8 mouse cellular contexts compared by ENCODE assay signal in the genomic region with DNA sequence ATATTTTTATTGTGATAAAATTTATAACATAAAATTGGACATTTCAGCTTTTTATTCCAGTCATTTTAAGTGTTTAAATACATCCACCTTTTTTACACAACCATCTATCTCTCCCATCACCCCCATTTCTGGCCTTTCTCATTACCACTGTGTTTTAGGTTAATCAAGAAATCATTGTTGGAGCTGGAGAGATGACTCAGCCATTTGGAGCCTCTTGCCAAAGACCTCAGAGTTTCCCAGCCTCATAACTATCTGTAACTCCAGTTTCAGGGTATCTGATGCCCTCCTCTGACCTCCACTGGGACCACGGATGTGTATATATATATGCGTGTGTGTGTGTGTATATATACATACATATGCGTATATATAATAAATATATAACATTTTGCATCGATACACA. TPM values are rescaled to one million over a fixed set of nuclear protein-coding genes. Genes with fewer than 3 reads are reported as not detected.
A peak's percentile ranks its signal among the peaks of the same experiment; 100 is the strongest.
DNase-seq lines count a peak whose midpoint lies in the region; ATAC-seq and TF ChIP-seq lines count a peak whose summit lies in the region.

No protein-coding gene starts in this region.

- H3K27ac ChIP-seq in lung, postnatal 0 days (ENCODE audit: low read length), result no peak overlapping the region
- no peak overlapping the region for H3K27ac ChIP-seq in cerebellum, adult 2 months (ENCODE audit: insufficient read depth, low read length)
- H3K27ac ChIP-seq in heart, embryonic 15.5 days, result peak overlapping the region; percentile 81; the same call in 1 of the 2 replicates
- peak overlapping the region; percentile 98 for H3K27ac ChIP-seq in liver, embryonic 16.5 days (ENCODE audit: low read length)

- no peak overlapping the region for H3K9ac ChIP-seq in lung, postnatal 0 days (replicated peaks; ENCODE audit: low read depth)
- H3K9ac ChIP-seq in heart, embryonic 15.5 days, result no peak overlapping the region
- H3K9ac ChIP-seq in liver, embryonic 16.5 days (ENCODE audit: low read depth, low read length), result peak overlapping the region; percentile 40

- no peak for TF ChIP-seq CTCF in lung, postnatal 0 days (IDR thresholded peaks at IDR 0.05)
- TF ChIP-seq CTCF in cerebellum, adult 2 months (IDR thresholded peaks at IDR 0.05; ENCODE audit: borderline replicate concordance, insufficient read depth, low read depth, low read length), result no peak

- WGBS in lung, postnatal 0 days, result 24% methylated on average over 4 of the region's 4 CpGs
- 36% methylated on average over 4 of the region's 4 CpGs for WGBS in cerebellum, adult 2 months
- WGBS in heart, embryonic 15.5 days, result 38% methylated on average over 4 of the region's 4 CpGs
- 19% methylated on average over 4 of the region's 4 CpGs for WGBS in liver, embryonic 16.5 days (ENCODE audit: insufficient replicate concordance)

- peaks cover 10% of the 10 kb centered on the region; the same call in 1 of the 2 replicates for H3K4me1 ChIP-seq in lung, postnatal 0 days (ENCODE audit: insufficient read depth, low read depth, low read length)
- 0 out of 2 replicates have a peak, but pooled peaks cover 2% of the 10 kb centered on the region for H3K4me1 ChIP-seq in cerebellum, adult 2 months (ENCODE audit: control insufficient read depth, insufficient read depth, low read length)
- peaks cover 27% of the 10 kb centered on the region for H3K4me1 ChIP-seq in heart, embryonic 15.5 days (replicated peaks)
- peaks cover 39% of the 10 kb centered on the region for H3K4me1 ChIP-seq in liver, embryonic 16.5 days (ENCODE audit: control insufficient read depth, low read depth, low read length)

- peak overlapping the region; percentile 57 for H3K4me2 ChIP-seq in lung, postnatal 0 days (replicated peaks; ENCODE audit: low read depth, low read length)
- H3K4me2 ChIP-seq in heart, embryonic 15.5 days, result peak overlapping the region; percentile 57
- peak overlapping the region; percentile 77 for H3K4me2 ChIP-seq in liver, embryonic 16.5 days (ENCODE audit: low read depth, low read length)

- TF ChIP-seq POLR2A in cerebellum, adult 2 months (IDR thresholded peaks at IDR 0.05; ENCODE audit: borderline replicate concordance, insufficient read depth, low read length), result no peak

- no peaks in the 10 kb centered on the region for H3K27me3 ChIP-seq in lung, postnatal 0 days (replicated peaks; ENCODE audit: insufficient read depth, low read length)
- no peaks in the 10 kb centered on the region for H3K27me3 ChIP-seq in cerebellum, adult 2 months (ENCODE audit: control insufficient read depth, insufficient read depth, low read length)
- no peaks in the 10 kb centered on the region for H3K27me3 ChIP-seq in heart, embryonic 15.5 days
- H3K27me3 ChIP-seq in liver, embryonic 16.5 days (ENCODE audit: control insufficient read depth, insufficient read depth, low read depth, low read length), result no peaks in the 10 kb centered on the region

- peak; percentile 44 for DNase-seq in lung, postnatal 0 days (ENCODE audit: low spot score)
- DNase-seq in lung, adult 18-20 months, result no peak
- peak; percentile 20 to 33 for DNase-seq in cerebellum, adult 2 months
- DNase-seq in left cerebral cortex, postnatal 14 days (ENCODE audit: low spot score in 2 of 2), result no peak
- no peak for DNase-seq in urinary bladder, postnatal 4 days (ENCODE audit: low spot score in 2 of 2)

- no peak for ATAC-seq in lung, postnatal 0 days
- ATAC-seq in heart, embryonic 15.5 days (replicated peaks; ENCODE audit: insufficient number of reproducible peaks, insufficient read depth, low FRiP score, low read depth), result no peak
- ATAC-seq in liver, embryonic 16.5 days (ENCODE audit: low read depth), result no peak
- ATAC-seq in inflammation-experienced regulatory T-cells, adult 6 months, result no peak

- intact Hi-C loops in left cerebral cortex, postnatal 14 days (cut with DNase I), result no loop called here

- no peak for TF ChIP-seq EP300 in lung, postnatal 0 days (IDR thresholded peaks at IDR 0.05)

- no peaks in the 10 kb centered on the region for H3K9me3 ChIP-seq in lung, postnatal 0 days (ENCODE audit: low read length)
- no peaks in the 10 kb centered on the region for H3K9me3 ChIP-seq in heart, embryonic 15.5 days (replicated peaks)
- no peaks in the 10 kb centered on the region for H3K9me3 ChIP-seq in liver, embryonic 16.5 days (replicated peaks; ENCODE audit: control insufficient read depth, low read length)

- H3K4me3 ChIP-seq in lung, postnatal 0 days (ENCODE audit: low read depth, low read length), result no peak overlapping the region
- H3K4me3 ChIP-seq in cerebellum, adult 2 months (replicated peaks; ENCODE audit: insufficient read depth, low read depth, low read length), result peak overlapping the region; percentile 96
- H3K4me3 ChIP-seq in heart, embryonic 15.5 days, result peak overlapping the region; percentile 80
- H3K4me3 ChIP-seq in liver, embryonic 16.5 days (ENCODE audit: low read depth, low read length), result peak overlapping the region; percentile 89

- H3K36me3 ChIP-seq in lung, postnatal 0 days (ENCODE audit: insufficient read depth, low read length), result no peaks in the 10 kb centered on the region
- H3K36me3 ChIP-seq in heart, embryonic 15.5 days, result no peaks in the 10 kb centered on the region
- H3K36me3 ChIP-seq in liver, embryonic 16.5 days (ENCODE audit: control insufficient read depth, insufficient read depth), result no peaks in the 10 kb centered on the region; the same call in 1 of the 2 replicates

RNA-seq across cellular contexts. Expression of a gene that starts 0.8 kb away (rescaled TPM):
- 6.1 and 6.9 TPM in 2 replicates for polyA plus RNA-seq in lung, postnatal 0 days (2015; fragmentation: Nextera tagmentation; extraction: Ambion mirVana)
- 1.3 and 1.4 TPM in 2 replicates for polyA plus RNA-seq in cerebellum, adult 2 months (2012; rRNA removed)
- 9.6 and 10.1 TPM in 2 replicates for polyA plus RNA-seq in heart, embryonic 15.5 days (2015; fragmentation: Nextera tagmentation; extraction: Ambion mirVana)
- 12.3 and 14.1 TPM in 2 replicates for polyA plus RNA-seq in liver, embryonic 16.5 days (2015; fragmentation: Nextera tagmentation; extraction: Ambion mirVana)
- 10 to 100 TPM in 1 of 3 experiments, 1 to 10 TPM in 2; 8.1 to 18.0 (median 9.1) TPM for polyA plus RNA-seq in inflammation-experienced regulatory T-cells, adult 6 months (2017; shearing (Covaris generic))
- total RNA-seq in left cerebral cortex, postnatal 14 days (2021), result 1 to 10 TPM; 1.6 to 4.1 TPM

Comparison
In these comparisons a context has a peak if more than half of its experiments do, and no peak if none do; other contexts are left out.
1. DNase-seq: peak in lung, postnatal 0 days (single experiment) and cerebellum, adult 2 months (2 of 2); none in lung, adult 18-20 months (0 of 2), left cerebral cortex, postnatal 14 days (0 of 2) and urinary bladder, postnatal 4 days (0 of 2).
2. H3K27ac ChIP-seq: peak in heart, embryonic 15.5 days (single experiment) and liver, embryonic 16.5 days (single experiment); none in lung, postnatal 0 days (single experiment) and cerebellum, adult 2 months (single experiment).
3. Peak in every context shown above with its lines, with median percentiles within 50 percentile points of each other: H3K4me2 ChIP-seq.